Mouse (Mus musculus) intestine, embryonic 14.5 days (tissue): Measurements from ENCODE around the gene Tbx20. TPM values are rescaled to one million over a fixed set of nuclear protein-coding genes. Genes with fewer than 3 reads are reported as not detected.

ENCODE experiments used
- ATAC-seq: fragments of 200-750 bp; cut with Nextera tagmentation; replicated peaks from 2 replicates; pipeline ENCODE4 v1.8.0; 2017; ENCODE audit warnings: low read depth, moderate number of reproducible peaks, moderate TSS enrichment, moderate library complexity; ENCODE audit not compliant: low FRiP score, low TSS enrichment
- DNase-seq: peaks from one replicate; pipeline ENCODE4 v3.0.0-alpha.2; 2018; ENCODE audit warnings: low spot score
- H3K27ac ChIP-seq: fragments of 300-500 bp; sonication (generic); 2 replicates; pipeline ENCODE4 v1.5.1; 2014; ENCODE audit warnings: low read depth, mild to moderate bottlenecking, control low read depth
- H3K27me3 ChIP-seq: fragments of 300-500 bp; sonication (generic); replicated peaks from 2 replicates; pipeline ENCODE4 v1.6.1; 2014; ENCODE audit warnings: low read length, control low read depth; ENCODE audit not compliant: control insufficient read depth, insufficient read depth
- H3K36me3 ChIP-seq: fragments of 300-500 bp; sonication (generic); 2 replicates; pipeline ENCODE4 v1.6.1; 2014; ENCODE audit warnings: low read length, control low read depth; ENCODE audit not compliant: control insufficient read depth, insufficient read depth
- H3K4me1 ChIP-seq: fragments of 300-500 bp; sonication (generic); replicated peaks from 2 replicates; pipeline ENCODE4 v1.6.1; 2014; ENCODE audit warnings: low read length, control low read depth, mixed read lengths; ENCODE audit not compliant: control insufficient read depth, insufficient read depth
- H3K4me2 ChIP-seq: fragments of 300-500 bp; sonication (generic); 2 replicates; pipeline ENCODE4 v1.6.1; 2014; ENCODE audit warnings: low read length
- H3K4me3 ChIP-seq: fragments of 300-500 bp; sonication (generic); 2 replicates; pipeline ENCODE4 v1.5.1; 2014; ENCODE audit warnings: low read depth, low read length, control low read depth, mixed read lengths
- H3K9ac ChIP-seq: fragments of 300-500 bp; sonication (generic); 2 replicates; pipeline ENCODE4 v1.6.1; 2014; ENCODE audit warnings: mild to moderate bottlenecking, low read length
- H3K9me3 ChIP-seq: fragments of 300-500 bp; sonication (generic); 2 replicates; pipeline ENCODE4 v1.6.1; 2016; ENCODE audit warnings: low read length, control low read depth; ENCODE audit not compliant: control insufficient read depth
- WGBS: fragments of 180-500 bp; shearing (Covaris S2); extraction: QIAGEN DNeasy Blood & Tissue Kit; methylation state at CpG from one replicate; pipeline ENCODE4 v1.1.7; 2014; 5-methylcytosine and 5-hydroxymethylcytosine counted together
- polyA plus RNA-seq: library from polyadenylated mRNA; unstranded; fragments of >200 nt; fragmentation: Nextera tagmentation; extraction: Ambion mirVana; gene quantifications from 2 replicates; pipeline ENCODE4 v1.2.1, GENCODE M21; 2014

Gene Tbx20
- polyA plus RNA-seq, 1 experiment from 2014 or later, result 0.07 TPM

- 0 out of 2 replicates have a peak, but pooled peaks cover 5% of the 10 kb centered on the region for H3K4me1 ChIP-seq
- ATAC-seq, result no peak
- H3K27me3 ChIP-seq, result peaks cover 82% of the 10 kb centered on the region
- H3K9ac ChIP-seq, result no peak overlapping the region
- H3K9me3 ChIP-seq, result no peaks in the 10 kb centered on the region
- H3K4me3 ChIP-seq, result no peak overlapping the region
- H3K36me3 ChIP-seq, result no peaks in the 10 kb centered on the region
- 7% methylated on average over 3 of the region's 3 CpGs for WGBS
- H3K4me2 ChIP-seq, result no peak overlapping the region
- no peak overlapping the region for H3K27ac ChIP-seq
- DNase-seq, result no peak
Measured at GRCm38 (mm10) chr9:24779975-24780374, 5.9 kb upstream of the Tbx20 start.

DNA sequence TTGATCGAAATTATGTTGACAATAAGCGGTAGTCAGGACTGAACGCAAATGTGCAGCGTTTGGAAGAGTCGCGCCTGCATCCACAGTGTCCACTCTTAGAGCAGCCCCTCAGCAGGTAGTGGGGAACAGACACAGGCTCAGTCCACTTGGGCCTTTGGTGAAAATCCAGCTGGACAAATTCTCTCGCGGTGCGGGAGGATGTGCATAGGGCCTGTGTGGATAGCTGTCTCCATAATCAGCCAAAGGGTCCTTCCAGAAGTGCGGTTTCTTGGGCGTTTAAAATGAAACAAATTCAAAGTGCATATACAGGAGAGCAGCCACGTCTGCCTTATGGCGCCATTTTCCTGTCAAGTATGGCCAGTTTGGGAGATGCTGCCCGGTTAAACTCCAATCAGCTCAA, 4.5 kb upstream of the Tbx20 start:
- H3K36me3 ChIP-seq, result no peaks in the 10 kb centered on the region
- H3K27ac ChIP-seq, result no peak overlapping the region
- peaks cover 12% of the 10 kb centered on the region; the same call in 1 of the 2 replicates for H3K4me1 ChIP-seq
- H3K9me3 ChIP-seq, result no peaks in the 10 kb centered on the region
- H3K4me3 ChIP-seq, result no peak overlapping the region
- no peak overlapping the region for H3K4me2 ChIP-seq
- no peak overlapping the region for H3K9ac ChIP-seq
- 7% methylated on average over 14 of the region's 14 CpGs for WGBS
- ATAC-seq (no peak), DNase-seq (no peak)
- peaks cover 95% of the 10 kb centered on the region for H3K27me3 ChIP-seq

DNA sequence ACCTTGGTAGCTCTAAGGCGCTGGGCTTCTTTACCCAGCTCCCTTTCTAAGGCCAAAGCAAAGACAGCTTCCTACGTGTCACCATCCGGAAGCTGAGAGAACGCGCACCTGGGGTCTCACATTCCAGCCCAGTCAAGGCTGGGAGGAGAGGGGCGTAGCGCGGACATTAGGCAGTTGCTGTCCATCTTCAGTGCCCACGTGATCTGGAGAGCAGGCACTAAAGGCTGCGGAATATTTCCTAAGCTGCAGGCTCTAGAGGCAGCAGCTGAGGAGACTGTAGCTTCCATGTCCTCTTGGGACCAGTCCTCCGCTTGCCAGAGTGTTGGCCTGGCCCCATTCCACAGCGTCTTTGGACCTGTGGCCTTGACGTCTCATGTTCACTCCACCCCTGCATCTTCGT, 3.9 kb upstream of the Tbx20 start:
- H3K9ac ChIP-seq, result no peak overlapping the region
- no peak overlapping the region for H3K4me2 ChIP-seq
- H3K36me3 ChIP-seq, result no peaks in the 10 kb centered on the region
- DNase-seq, result no peak
- H3K27ac ChIP-seq, result no peak overlapping the region
- WGBS, result 1% methylated on average over 14 of the region's 14 CpGs
- H3K4me1 ChIP-seq, result peaks cover 13% of the 10 kb centered on the region; the same call in 1 of the 2 replicates
- no peak overlapping the region for H3K4me3 ChIP-seq
- no peak for ATAC-seq
- H3K27me3 ChIP-seq, result peaks cover 99% of the 10 kb centered on the region
- H3K9me3 ChIP-seq, result no peaks in the 10 kb centered on the region

- Histone ChIP-seq H3K36me3 (no peaks in the 10 kb centered on the region), H3K27me3 (peaks cover 99% of the 10 kb centered on the region), H3K4me2 (no peak overlapping the region), H3K4me3 (no peak overlapping the region), H3K27ac (no peak overlapping the region), H3K9me3 (no peaks in the 10 kb centered on the region), H3K9ac (no peak overlapping the region), H3K4me1 (peaks cover 13% of the 10 kb centered on the region; the same call in 1 of the 2 replicates)
- no peak for DNase-seq
- under 1% methylated on average over 37 of the region's 37 CpGs for WGBS
- ATAC-seq, result no peak
Measured at GRCm38 (mm10) chr9:24777176-24777895, 3.2 kb upstream of the Tbx20 start.

DNA sequence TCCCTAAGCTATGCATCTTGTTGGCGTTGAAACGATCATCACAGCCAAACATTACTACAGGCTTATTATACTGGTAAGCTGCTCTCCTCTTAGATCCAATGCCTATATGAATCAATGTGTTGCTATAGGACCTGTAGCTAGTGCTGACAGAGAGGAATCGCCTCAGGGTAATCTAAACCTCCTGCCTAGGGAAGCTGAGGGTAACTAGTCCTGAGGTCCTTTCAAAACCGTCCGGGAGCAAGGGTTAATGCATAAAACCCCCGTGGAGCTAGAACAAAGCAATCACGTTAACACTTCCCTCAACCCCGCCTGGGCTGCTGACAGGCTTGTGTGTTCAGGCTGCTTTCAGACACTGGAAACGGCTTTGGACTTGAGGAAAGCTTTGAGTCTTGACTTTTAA, 2.4 kb upstream of the Tbx20 start:
- H3K4me1 ChIP-seq, result peaks cover 13% of the 10 kb centered on the region; the same call in 1 of the 2 replicates
- H3K9me3 ChIP-seq, result no peaks in the 10 kb centered on the region
- H3K27me3 ChIP-seq, result peaks cover 99% of the 10 kb centered on the region
- H3K4me3 ChIP-seq, result no peak overlapping the region
- no peak overlapping the region for H3K4me2 ChIP-seq
- ATAC-seq (no peak), DNase-seq (no peak)
- no peaks in the 10 kb centered on the region for H3K36me3 ChIP-seq
- no peak overlapping the region for H3K9ac ChIP-seq
- WGBS, result 3% methylated on average over 9 of the region's 9 CpGs
- no peak overlapping the region for H3K27ac ChIP-seq

GRCm38 (mm10) chr9:24775567-24775966, 1.5 kb upstream of the Tbx20 start:
- H3K4me1 ChIP-seq, result peaks cover 8% of the 10 kb centered on the region; the same call in 1 of the 2 replicates
- no peak overlapping the region for H3K4me3 ChIP-seq
- no peak for DNase-seq
- ATAC-seq, result no peak
- no peak overlapping the region for H3K27ac ChIP-seq
- WGBS, result 11% methylated on average over 1 of the region's 1 CpGs
- H3K36me3 ChIP-seq, result no peaks in the 10 kb centered on the region
- no peak overlapping the region for H3K4me2 ChIP-seq
- H3K27me3 ChIP-seq, result peaks cover 99% of the 10 kb centered on the region
- no peak overlapping the region for H3K9ac ChIP-seq
- no peaks in the 10 kb centered on the region for H3K9me3 ChIP-seq

DNA sequence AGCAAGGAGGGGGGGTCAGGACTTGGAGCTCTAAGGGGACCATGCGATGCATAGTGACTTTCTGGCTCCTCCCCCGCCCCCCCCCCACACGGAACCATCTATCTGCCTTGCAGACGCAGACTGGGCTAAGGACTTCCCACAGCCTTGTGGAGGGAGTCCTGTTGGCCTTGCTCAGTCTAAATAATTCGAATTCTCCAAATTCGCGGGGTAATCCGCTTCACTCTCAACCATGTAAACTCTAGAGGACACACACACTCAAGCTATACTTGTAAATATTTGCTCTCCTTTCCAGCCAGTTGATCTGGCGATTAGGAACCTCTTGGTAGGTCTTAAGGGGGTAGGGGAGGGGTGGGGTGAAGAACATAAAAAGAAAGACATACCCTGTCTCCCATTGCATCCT, 898 bp upstream of the Tbx20 start:
- under 1% methylated on average over 9 of the region's 9 CpGs for WGBS
- Histone ChIP-seq H3K27me3 (peaks cover 99% of the 10 kb centered on the region), H3K4me1 (peaks cover 10% of the 10 kb centered on the region; the same call in 1 of the 2 replicates), H3K9ac (no peak overlapping the region), H3K9me3 (no peaks in the 10 kb centered on the region), H3K36me3 (no peaks in the 10 kb centered on the region), H3K4me3 (no peak overlapping the region), H3K27ac (no peak overlapping the region), H3K4me2 (no peak overlapping the region)
- ATAC-seq (no peak), DNase-seq (no peak)

DNA sequence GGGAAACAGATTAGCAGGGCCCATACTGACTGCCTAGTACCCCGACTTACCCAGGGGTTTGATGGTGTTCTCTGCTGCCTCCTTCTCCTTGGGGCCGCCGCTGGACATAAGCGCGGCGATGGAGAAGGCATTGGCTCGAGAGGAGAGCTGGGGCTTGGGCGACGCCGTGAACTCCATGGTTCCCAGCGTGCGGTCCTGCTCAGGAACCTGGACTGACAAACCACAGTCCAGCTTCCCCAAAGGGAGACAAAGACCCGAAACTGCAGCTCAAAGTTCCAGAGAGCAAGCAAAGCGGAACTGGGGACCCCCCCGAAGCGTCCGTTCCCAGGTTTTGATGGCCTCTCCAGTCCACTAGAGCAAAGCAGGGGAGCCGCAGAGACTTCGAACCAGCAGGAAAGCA, 434 bp downstream of the Tbx20 start:
- ATAC-seq (peak; percentile 10; the same call in 1 of the 2 replicates), DNase-seq (peak; percentile 66)
- H3K27ac ChIP-seq, result no peak overlapping the region
- H3K36me3 ChIP-seq, result no peaks in the 10 kb centered on the region
- H3K27me3 ChIP-seq, result peaks cover 99% of the 10 kb centered on the region
- peaks cover 13% of the 10 kb centered on the region; the same call in 1 of the 2 replicates for H3K4me1 ChIP-seq
- peak overlapping the region; percentile 32 for H3K4me3 ChIP-seq
- H3K9ac ChIP-seq, result no peak overlapping the region
- no peaks in the 10 kb centered on the region for H3K9me3 ChIP-seq
- WGBS, result under 1% methylated on average over 19 of the region's 19 CpGs
- H3K4me2 ChIP-seq, result peak overlapping the region; percentile 46

DNA sequence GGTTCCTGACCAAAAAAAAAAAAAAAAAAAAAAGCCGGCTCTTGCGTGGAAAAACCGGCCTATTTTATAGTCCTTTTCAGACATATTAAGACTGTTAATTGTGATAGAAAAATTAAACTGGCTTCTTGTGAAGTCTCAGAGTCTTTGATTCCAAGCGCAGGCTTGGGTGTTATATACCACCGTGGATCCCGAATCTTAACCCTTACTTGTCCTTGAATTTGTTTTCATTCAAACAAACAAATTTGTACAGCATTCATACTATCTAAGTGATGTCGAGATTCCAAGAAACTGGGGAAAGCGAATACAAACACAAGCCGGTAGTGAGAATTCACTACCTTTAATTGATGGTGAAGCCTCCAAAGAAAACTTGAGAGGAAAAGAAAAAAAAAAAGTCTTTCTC, 932 bp downstream of the Tbx20 start:
- Histone ChIP-seq H3K27ac (no peak overlapping the region), H3K9ac (no peak overlapping the region), H3K27me3 (peaks cover 99% of the 10 kb centered on the region), H3K4me3 (0 out of 2 replicates have a peak overlapping the region, but pooled peaks have one; percentile 32), H3K4me2 (no peak overlapping the region), H3K4me1 (peaks cover 13% of the 10 kb centered on the region; the same call in 1 of the 2 replicates), H3K9me3 (no peaks in the 10 kb centered on the region), H3K36me3 (no peaks in the 10 kb centered on the region)
- WGBS, result 2% methylated on average over 9 of the region's 9 CpGs
- no peak for DNase-seq
- no peak for ATAC-seq
